Mouse (Mus musculus) gastrocnemius, adult 18-20 months (tissue): ENCODE results near the gene Bpifb3. TPM values are rescaled to one million over a fixed set of nuclear protein-coding genes. Genes with fewer than 3 reads are reported as not detected.

Source experiments
- DNase-seq: peaks from one replicate; pipeline ENCODE4 v3.0.0; 2021; ENCODE audit warnings: low spot score
- long read RNA-seq, 2 experiments: library from polyadenylated mRNA; stranded (forward); transcript quantifications; one replicate each; pipeline ENCODE4 v2.0.0; 2021
- total RNA-seq, 2 experiments: library from RNA; stranded (reverse); gene quantifications; 2 replicates each; pipeline ENCODE4 v1.2.3; 2021

The Bpifb3 gene
- not detected for total RNA-seq
- long read RNA-seq, experiment 1 = 0 reads
- long read RNA-seq, experiment 2 = 0 reads

DNA sequence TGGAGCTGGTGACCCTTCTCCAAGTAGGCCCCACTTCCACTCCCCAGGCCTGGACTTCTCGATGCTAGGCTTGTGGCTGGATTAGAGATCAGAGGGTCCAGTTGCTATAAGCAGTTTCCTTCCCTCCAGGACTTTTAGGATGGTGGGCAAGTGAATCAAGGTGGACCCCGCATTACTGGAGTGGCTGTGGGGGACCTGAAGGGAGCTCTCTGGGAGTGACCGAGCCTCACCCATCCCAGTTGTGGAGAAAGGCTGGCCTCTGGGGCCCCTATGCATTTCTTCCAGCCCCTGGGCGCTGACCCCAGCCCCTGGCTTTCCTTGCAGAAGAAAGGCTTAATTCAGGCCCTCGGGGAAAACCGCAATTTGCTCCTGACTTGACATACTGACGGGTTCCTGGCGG is at the start of gene Bpifb3:
Bpifb3 (plus strand) TSS at position 301 of the 400 bp plus-strand sequence.
- DNase-seq = no peak

DNA sequence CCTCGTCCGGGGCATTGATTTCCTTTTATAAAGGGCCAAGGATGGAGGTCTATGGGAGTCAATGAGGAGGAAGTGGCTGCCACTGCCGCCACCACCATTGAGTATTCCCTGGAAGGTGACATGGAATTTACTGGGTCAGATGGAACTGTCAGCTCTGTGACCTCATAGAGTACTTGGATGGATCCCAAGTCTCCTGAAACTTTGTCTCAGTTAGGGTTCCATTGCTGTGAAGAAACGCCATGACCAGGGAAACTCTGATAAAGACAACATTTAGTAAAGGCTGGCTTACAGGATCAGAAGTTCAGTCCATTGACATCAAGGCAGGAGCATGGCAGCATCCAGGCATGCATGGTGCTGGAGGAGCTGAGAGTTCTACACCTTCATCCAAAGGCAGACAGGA is 47.0 kb upstream of the Bpifb3 start, which contains the start of gene Sun5:
Sun5 (minus strand) TSS at position 101 of the 400 bp plus-strand sequence.
- DNase-seq = no peak

DNA sequence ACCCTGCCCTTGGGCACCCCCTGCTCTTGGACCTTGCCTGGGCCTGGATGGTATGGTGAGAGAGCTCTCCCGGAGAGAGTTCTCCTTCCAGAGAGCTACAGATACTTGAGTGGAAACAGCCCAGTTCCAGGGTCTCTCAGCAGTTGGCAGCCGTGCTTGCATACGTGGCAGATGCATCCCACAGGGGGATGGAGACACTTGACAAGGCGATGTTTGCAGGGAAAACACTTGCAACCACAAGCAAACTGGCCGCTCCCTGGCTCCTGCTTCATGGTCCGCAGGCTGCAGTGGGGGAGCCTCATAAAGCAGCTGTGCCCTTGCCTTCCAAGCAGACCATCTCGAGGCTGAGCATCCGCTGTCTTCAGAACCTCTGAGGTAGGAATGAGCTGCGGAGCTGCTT is 43.3 kb upstream of the Bpifb3 start, which contains the start of gene Bpifb2:
Bpifb2 (plus strand) TSS at position 301 of the 400 bp plus-strand sequence.
- DNase-seq = no peak

- no peak for DNase-seq
Measured at GRCm38 (mm10) chr2:153899111-153899510, 18.9 kb upstream of the Bpifb3 start.

GRCm38 (mm10) chr2:153900088-153900487 is 17.9 kb upstream of the Bpifb3 start, which contains the start of gene Bpifb6:
Bpifb6 (plus strand) TSS chr2:153900388.
- DNase-seq = no peak

DNA sequence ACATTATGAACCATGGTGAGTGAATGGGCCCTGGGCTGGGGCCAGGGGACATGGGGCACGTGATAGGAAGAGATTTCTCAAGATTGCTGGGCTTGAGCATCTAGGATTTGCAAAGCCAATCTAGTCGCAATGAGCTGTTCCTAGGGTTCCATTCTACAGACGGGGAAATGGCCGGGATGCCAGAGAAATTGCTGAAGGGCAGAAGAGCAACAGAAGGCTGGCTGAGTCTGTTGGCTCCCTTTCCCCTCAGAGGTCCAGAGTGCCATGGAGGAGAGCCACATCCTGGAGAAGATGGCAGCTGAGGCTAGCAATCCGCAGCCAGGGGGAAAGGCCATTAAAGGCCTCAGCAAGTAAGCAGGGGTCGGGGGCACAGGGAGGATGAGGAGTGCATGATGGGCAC is 15.3 kb upstream of the Bpifb3 start:
- no peak for DNase-seq

DNA sequence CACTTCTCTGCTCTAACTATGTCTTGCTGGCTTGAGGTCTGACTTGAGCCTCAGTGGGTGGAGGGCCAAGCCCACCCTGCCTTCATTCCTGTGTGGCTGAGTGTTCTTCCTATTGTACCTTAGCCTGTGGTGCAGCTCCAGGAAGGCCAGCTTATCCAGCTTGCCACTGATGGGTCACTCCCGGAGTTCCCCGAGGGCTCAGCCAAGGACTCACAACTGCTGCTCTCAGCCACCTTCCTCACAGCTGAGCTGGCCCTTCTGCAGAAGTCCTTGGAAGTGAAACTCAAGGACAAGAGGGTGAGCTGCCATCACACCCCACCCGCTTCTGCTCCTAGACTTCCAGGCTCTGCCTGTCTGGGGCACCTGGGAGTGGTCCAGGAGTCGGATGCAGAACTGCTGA is 11.4 kb upstream of the Bpifb3 start:
- DNase-seq = no peak

DNA sequence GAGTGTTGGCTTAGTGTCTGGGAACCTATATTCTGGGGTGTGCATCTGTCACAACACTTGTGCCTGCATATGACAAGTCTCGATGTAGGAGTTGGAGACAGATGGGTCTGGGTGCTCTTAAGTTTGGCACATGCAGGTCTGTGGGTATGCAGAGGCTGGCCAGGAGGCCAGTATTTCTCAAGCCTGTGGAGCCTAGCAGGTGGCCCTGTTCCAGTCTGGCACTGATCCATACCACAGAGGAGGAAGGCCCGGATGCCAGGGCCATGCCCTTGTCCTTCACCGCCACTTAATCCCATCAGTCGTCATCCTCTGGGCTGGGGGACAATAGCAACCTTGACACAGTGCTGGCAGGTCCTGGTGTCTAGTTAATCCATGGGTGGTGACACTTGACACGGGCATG is 3.9 kb upstream of the Bpifb3 start:
- no peak for DNase-seq

GRCm38 (mm10) chr2:153921246-153921645 is 3.2 kb downstream of the Bpifb3 start:
- no peak for DNase-seq

DNA sequence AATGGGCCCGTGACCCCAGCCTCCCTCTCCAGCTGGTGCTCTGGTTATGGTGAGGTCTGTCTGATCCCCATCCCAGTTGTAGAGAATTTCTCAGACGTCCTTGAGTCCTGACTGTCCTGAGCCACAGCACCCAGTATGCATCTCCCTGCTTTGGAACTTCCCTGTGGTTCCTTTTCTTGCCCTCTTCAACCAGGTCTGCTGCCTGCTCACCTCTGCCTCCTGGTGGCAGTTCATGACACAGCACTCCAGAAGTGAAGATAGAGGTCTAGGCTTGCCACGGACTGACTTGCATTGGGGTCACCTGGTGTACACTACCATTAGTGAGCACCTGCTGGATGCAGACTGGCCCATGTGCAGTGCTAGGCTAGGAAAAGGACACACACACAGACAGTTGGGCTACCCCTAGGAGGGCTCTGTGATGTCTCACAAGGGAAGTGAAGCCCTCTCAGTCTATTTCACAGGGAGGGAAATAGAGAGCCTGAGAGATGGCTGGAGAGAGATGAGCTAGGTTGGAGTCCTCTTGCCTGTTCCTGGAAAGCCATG is 11.9 kb downstream of the Bpifb3 start:
- peak; percentile 15 for DNase-seq

DNA sequence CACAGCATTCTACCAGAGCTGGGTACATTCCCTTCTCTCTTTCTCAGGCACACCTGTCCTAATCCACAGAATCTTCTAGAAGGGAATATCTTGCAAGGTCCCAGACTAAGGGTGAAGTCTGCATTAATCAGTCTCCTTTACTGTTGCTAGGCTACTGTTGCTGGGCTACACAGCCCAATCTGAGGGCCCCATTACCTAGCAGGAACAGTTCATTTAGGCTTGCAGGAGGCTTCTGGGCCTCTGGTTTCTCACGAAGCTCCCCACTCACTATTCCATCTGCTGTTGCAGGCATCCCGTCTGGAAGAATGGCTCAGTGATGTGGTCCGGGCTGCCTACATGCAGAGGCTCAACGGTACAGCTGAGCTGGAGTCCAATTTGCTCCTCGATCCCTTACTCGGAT is 13.1 kb downstream of the Bpifb3 start:
- no peak for DNase-seq

DNA sequence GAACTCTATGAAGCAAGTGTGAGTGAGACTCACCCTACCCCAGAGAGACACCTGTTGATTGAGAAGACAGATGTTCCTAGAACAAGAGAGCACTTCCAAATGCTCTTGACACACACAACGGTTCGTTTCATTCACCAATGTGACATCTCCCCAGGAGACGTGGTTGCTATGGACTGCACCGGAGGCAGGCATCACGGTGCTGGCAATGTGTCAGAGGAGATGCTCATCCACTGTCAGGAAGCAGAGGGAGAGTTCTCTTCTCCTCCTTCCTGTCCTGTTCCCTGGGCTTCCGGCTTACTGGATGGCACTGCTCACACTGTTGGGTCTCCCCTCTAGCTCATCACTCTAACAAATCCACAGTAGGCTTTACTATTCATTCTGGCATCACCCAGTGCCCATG is 15.3 kb downstream of the Bpifb3 start:
- DNase-seq = no peak

DNA sequence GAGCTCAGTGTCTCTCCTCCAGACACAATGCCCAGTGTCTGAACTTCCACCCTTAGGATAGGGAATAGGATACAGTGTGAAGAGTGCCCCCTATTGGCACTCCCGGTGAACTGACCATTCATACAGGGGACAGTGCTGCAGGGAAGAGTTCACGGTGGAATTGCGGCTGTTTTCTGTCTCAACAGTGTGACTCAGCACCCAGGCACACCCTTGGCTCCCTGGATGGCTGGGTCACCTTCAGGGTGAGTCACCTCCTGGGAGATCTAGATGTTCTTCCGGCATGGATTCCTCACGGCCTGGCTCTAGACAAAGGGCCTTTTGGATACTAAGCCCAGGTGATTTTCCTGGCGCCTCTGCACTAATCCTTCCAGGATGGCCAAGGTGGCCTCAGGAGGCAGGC is 17.3 kb downstream of the Bpifb3 start:
- no peak for DNase-seq

DNA sequence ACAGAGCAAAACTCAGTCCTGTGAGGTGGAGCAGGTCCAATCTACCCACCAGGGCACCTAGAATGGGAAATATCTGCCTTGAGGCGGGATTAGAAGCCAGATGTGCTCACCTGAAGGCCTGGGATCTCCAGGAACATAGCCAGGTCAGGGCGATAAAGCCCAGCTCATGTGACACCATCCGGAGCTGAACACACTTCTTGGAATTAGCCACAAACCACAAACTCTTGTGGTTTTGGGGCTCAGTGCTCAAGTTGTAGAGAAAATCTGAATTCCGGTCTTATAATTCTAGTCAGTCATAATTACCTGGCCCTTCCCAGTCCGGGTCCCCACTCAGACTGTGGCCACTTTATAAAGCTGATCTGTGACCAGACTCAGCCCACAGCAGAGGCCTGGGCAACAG is 19.8 kb downstream of the Bpifb3 start, which contains the start of gene Bpifb4:
Bpifb4 (plus strand) TSS at position 370 of the 400 bp plus-strand sequence.
- DNase-seq = no peak

DNA sequence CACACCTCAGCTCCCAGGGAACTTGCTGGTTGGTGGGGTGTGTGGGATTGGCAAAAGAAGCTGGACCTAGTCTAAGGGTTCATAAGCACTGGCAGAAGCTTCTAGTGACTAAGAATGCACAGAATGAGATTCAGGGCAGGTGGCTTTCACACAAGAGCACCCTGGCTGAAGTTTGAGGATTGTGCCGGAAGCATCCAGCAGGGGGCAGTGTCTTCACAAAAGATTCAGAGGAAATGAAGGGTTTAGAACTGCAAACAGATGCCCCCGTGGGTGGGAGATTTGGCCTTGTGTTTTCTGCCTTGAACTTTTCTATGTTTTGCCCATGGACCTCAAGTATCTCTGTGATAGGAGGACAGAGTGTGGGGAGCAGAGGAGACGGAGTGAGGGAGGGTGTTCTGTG is 25.5 kb downstream of the Bpifb3 start:
- DNase-seq = peak; percentile 6

- no peak for DNase-seq
Measured at GRCm38 (mm10) chr2:153944567-153944966, 26.5 kb downstream of the Bpifb3 start.

DNA sequence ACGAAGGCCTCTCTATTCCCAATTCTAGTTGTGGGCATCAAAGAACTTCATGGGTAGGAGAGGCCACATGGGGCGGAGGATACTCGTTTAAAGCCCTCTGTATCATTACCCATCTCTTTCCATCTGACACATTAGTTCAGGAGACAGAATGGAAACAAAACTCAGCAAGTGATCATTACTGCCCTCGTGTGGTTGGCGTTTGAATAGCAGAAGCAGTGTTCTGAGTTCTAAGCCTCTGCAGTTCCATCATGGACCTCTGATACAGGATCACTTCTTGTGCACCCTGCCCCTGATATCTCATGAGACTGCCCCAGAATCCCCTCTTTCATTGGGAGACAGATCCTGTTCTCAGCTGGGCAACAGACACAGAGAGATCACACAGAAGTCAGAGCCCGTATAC is 34.9 kb downstream of the Bpifb3 start:
- peak; percentile 21 for DNase-seq

- DNase-seq = peak; percentile 5
Measured at GRCm38 (mm10) chr2:153953836-153954235, 35.8 kb downstream of the Bpifb3 start.

DNA sequence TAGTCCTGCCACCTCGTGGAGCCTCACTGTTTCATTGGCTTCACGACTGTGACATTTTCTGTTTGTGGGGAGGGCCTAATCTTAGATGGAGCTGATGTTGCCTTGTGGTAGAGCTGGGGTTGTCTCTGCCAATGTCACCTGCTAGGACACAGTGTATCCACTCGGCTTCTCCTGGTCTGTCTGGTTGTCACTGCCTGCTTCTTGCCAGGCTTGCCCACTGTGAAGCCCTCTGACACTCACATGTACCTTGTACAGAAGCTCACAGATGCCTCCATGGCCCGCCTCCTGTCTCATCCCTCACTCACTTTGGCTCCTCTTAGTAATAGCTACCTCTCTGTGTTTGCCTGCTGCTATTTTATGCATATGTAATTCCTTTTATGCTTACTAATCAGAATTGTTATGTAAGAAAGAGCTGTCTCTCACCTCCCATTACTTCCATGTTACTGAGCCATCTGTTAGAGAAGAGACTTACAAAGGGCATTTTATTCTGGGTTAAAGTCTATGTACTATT is 44.8 kb downstream of the Bpifb3 start:
- DNase-seq = no peak

- DNase-seq = no peak
Measured at GRCm38 (mm10) chr2:153963334-153963733, 45.3 kb downstream of the Bpifb3 start.

DNA sequence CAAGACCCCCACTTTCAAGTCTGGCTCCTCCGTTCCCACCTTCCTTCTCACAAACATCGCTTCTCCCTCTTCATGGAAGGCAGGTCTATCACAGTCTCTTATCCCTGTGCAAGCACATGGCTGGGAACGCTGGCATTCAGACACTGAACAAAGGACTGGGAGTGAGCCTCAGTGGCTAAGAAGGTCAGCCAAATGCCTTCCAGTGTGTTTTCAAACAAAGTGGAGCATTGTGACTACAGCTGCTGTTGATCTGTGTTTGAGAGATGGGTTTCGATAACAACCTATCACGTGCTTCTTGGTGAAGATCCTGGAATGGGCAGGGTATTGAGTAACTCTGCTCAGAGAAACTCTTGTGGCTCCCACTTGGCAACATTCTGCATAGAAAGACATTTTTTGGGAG is 52.2 kb downstream of the Bpifb3 start:
- no peak for DNase-seq

DNA sequence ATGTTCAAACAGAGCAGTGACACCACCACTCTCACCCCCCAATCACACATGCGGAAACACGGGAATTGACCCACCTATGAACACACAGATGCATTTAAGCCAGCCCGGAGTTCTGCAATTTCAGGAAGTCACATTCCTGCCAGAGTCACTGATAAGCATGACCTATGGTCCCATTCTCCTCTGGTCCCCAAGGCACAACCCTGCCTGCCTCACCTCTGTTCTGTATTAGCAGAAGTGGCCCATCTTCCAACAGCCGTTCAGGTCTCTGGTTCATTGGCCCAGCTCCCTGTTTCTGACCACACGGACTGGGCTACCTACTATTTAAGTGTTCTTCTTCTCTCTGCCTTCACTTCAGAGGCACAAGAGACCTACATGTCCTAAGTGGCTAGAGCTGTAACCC is 56.6 kb downstream of the Bpifb3 start, which contains the start of gene Bpifa6:
Bpifa6 (plus strand) TSS at position 364 of the 400 bp plus-strand sequence.
- no peak for DNase-seq
